Mouse (Mus musculus) neural tube, embryonic 10.5 days (tissue): ENCODE results near the gene Ncapg.

Source experiments
- DNase-seq: peaks from one replicate; pipeline ENCODE4 v3.0.0-alpha.2; 2017; ENCODE audit warnings: low spot score; ENCODE audit errors: extremely low spot score

Gene Ncapg

DNA sequence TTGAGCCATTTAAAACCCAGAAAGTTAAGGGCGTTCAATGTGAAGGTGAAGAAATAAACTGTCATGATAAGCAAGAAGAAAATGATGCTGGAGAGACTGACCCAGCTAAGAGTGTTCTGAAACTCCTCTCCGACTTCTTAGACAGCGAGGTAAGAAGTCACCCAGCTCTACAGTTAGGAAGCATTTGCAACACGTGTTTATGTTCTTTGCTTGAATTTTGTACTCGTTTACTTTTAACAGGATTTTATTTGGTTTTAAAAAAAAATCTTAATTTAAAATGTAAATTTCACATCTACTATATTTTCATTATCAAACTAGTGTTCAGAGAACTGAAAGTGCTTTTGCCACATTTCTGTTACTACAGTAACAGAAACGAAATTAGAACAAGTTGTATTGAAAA is 22.0 kb downstream of the Ncapg start:
- DNase-seq, result no peak

DNA sequence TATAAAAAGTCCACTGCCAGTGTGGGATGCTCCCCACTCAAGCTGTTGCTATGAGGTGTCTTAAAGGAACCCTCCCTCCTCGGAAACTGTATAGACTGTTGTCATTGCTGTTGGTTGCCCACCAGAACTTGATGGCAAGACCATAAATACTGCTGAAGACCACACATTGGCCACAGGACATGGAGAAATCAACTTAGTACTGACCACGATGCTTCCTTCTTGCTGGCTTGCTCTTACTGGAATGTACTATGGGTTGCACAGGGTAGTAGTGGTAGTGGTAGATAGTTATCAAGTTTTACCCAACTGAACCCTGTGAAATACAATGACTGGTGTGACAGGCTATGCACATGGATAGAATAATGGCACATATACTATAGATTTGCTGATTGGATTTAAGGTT is 37.1 kb downstream of the Ncapg start:
- DNase-seq, result no peak

DNA sequence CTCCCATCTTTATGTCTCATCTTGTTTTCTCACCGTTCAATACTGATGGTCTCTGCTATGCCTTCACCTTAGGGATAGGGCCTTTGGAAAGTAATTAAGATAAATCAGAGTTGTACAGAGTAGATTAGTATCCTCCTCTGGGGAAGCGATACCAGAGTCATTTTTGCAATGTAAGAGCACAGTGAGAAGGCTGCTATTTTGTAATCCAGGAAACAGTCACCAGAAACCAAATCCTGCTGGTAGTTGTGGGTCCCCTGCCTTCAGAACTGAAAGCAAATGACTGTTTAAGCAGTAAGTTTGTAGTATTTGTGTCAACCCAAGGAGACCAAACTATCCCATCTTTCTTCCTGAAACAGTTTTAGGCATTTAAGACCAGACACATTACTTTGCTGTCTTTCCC is 39.9 kb downstream of the Ncapg start:
- no peak for DNase-seq

DNA sequence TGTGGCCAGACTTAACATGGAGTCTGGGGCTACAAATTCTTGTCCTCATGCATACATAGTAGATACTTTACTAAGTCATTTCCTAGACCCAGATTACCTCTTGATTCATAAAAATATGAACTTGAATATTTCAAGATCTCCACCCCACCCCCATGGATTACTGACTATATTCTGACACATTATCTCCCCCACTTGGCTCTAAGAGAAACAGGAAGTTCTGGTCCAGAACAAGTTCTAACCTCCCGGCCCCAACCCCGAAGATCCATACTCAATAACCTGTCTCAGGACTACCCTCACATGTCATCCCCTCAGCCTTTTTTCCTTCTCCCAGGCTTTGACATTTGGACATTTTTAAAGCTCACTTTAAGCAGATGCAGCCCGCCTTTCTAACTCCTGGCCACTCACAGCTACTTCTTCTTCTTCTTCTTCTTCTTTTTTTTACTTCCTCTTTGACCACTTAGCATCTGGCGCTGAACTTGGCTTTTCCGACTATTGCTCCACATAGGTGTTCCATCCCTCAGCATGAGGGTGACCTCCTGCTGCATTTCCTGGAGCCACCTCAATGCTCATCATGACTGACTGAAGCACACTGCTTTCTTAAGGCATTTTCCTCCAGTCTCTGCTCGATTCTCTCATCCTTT is 49.2 kb downstream of the Ncapg start:
- no peak for DNase-seq

DNA sequence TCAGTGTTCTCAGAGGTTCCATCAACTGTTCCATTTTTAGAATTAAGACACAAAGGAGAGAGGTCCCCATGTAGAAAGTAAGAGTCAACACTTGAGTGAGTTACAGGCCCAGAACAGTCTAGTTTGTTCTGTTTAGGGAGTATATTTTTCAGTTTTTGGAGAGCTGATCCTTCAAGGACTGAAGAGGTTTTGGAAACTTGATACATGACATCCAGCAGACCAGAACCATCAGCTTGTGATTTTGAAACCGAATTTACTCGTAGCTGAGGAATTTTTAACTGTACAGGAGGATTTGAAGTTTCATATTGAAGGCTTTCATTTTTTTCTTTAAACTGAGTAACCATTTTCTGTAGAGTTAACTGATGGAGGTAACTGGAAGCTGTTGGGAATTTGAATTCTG is 64.0 kb downstream of the Ncapg start:
- DNase-seq, result no peak

DNA sequence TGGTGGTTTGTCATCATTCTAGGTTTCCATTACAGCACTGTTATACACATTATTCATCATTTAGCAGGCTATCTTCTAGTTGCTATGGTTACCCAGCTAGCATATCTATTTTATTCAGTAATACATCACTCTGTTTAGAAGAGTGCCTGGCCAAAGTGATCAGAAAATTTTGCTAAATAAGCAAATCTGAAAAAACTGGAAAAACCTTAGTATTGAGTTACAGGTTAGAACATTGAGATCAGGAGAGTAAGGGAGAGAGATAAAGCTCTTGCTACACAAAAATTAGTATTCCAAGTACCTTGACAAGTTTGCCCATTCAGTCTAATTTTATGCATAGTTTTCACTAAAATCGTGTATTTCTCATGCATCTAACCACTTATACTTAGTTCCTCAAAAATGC is 68.2 kb downstream of the Ncapg start:
- DNase-seq, result no peak
